Mouse (Mus musculus): ENCODE data around the gene Calm5. TPM values are rescaled to one million over a fixed set of nuclear protein-coding genes. Genes with fewer than 3 reads are reported as not detected.

Gene Calm5
- total RNA-seq, 1 experiment: not detected

DNA sequence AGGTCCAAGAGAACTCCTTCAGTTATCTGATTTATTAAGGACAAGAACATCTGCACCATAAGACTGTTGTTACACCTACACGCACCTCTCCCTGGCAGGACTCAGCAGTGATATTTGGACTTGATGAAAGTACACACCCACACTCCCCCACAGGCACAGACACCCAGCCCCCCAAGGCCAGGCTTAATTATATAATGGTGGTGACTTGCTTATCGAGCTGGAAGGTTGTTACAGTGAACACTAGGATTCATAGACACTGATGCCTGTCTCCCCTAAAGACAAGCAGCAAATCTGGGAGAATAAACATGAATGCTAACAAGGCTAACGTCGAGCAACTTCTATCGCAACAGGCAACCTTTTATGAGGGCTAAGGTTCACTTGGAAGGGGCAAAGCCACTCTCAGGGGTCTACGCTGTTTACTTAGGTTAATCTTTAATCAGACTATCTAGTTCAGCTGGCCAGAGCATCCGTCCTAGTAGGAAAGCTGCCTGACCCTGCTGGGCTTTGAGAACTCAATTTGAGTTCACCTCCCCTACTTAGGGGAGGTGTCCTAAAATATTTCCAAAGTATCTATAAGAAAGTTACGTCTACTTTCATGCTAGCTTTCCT is 37.6 kb downstream of the Calm5 start:
- peaks cover 5 to 6% of the 10 kb centered on the region in 2 experiments; a peak in 2 of 4 replicates for H3K4me1 ChIP-seq (ENCODE audit: control insufficient read depth in 2 of 2, insufficient read depth in 2 of 2, low read length in 2 of 2, poor library complexity in 1 of 2)
- no peak overlapping the region; a peak in 1 of 4 replicates for H3K4me3 ChIP-seq (ENCODE audit: insufficient read depth in 1 of 2, low read depth in 1 of 2, low read length in 2 of 2, poor library complexity in 1 of 2, severe bottlenecking in 1 of 2)
- peaks cover 18% of the 10 kb centered on the region for H3K36me3 ChIP-seq (ENCODE audit: control insufficient read depth, insufficient read depth, low read length, poor library complexity, severe bottlenecking)
- in situ Hi-C loops (cut with MboI; ENCODE audit: low sequenced_read_pairs in 2 of 2, unreplicated experiment in 2 of 2): loop anchor here in 1 of 2 experiments (25.0 kb wide), 1 partner anchor 229 kb away; no protein-coding TSS in a partner anchor
- TF ChIP-seq MAFK (IDR thresholded peaks at IDR 0.05; ENCODE audit: insufficient read depth, low read depth, low read length) (no peak), ZNF384 (IDR thresholded peaks at IDR 0.05; ENCODE audit: low read depth, low read length) (no peak), CHD2 (IDR thresholded peaks at IDR 0.05; ENCODE audit: low read depth, low read length) (no peak), HCFC1 (IDR thresholded peaks at IDR 0.05; ENCODE audit: borderline replicate concordance, insufficient read depth, low read length) (no peak), ZC3H11A (IDR thresholded peaks at IDR 0.05; ENCODE audit: borderline replicate concordance, low read depth, low read length) (no peak)
- no peaks in the 10 kb centered on the region for H3K9me3 ChIP-seq (ENCODE audit: control insufficient read depth, insufficient read depth, low read depth, low read length)
- H3K9ac ChIP-seq (ENCODE audit: insufficient read depth, low read depth, low read length, poor library complexity, severe bottlenecking): no peak overlapping the region
- no peak overlapping the region for H3K27ac ChIP-seq (ENCODE audit: insufficient read depth, low read depth, low read length, poor library complexity, severe bottlenecking)
- DNase-seq (ENCODE audit: low read depth, low spot score): no peak

DNA sequence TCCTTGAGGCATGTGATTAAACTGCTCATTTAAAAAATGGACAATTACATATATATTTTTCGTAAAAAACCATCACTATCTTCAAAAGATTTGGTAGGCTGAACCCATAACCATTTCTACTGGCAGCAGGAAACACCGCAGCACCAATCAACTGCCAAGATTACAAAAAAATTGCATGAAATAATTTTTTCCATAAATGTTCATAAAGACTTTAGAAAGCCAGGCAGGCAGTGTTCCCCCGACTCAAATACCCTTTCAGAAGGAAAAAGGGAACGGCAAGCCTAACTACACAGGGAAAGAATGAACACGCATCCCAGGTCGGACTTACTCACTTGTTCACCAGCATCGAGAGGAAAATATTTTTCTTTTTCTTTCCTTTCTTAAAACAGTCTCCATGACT is 38.6 kb downstream of the Calm5 start:
- TF ChIP-seq CHD2 (IDR thresholded peaks at IDR 0.05; ENCODE audit: low read depth, low read length) (no peak), ZC3H11A (IDR thresholded peaks at IDR 0.05; ENCODE audit: borderline replicate concordance, low read depth, low read length) (no peak), MAFK (IDR thresholded peaks at IDR 0.05; ENCODE audit: insufficient read depth, low read depth, low read length) (no peak), ZNF384 (IDR thresholded peaks at IDR 0.05; ENCODE audit: low read depth, low read length) (no peak), HCFC1 (IDR thresholded peaks at IDR 0.05; ENCODE audit: borderline replicate concordance, insufficient read depth, low read length) (no peak)
- Histone ChIP-seq H3K27ac (ENCODE audit: insufficient read depth, low read depth, low read length, poor library complexity, severe bottlenecking) (no peak overlapping the region), H3K9ac (ENCODE audit: insufficient read depth, low read depth, low read length, poor library complexity, severe bottlenecking) (no peak overlapping the region; the same call in 1 of the 2 replicates), H3K4me3 (ENCODE audit: insufficient read depth in 1 of 2, low read depth in 1 of 2, low read length in 2 of 2, poor library complexity in 1 of 2, severe bottlenecking in 1 of 2) (peak overlapping the region; percentile 78 to 79), H3K36me3 (ENCODE audit: control insufficient read depth, insufficient read depth, low read length, poor library complexity, severe bottlenecking) (peaks cover 9% of the 10 kb centered on the region), H3K4me1 (ENCODE audit: control insufficient read depth in 2 of 2, insufficient read depth in 2 of 2, low read length in 2 of 2, poor library complexity in 1 of 2) (peaks cover 5 to 6% of the 10 kb centered on the region in 2 experiments; a peak in 2 of 4 replicates), H3K9me3 (ENCODE audit: control insufficient read depth, insufficient read depth, low read depth, low read length) (no peaks in the 10 kb centered on the region)
- no peak for DNase-seq (ENCODE audit: low read depth, low spot score)
- in situ Hi-C loops (cut with MboI; ENCODE audit: low sequenced_read_pairs in 2 of 2, unreplicated experiment in 2 of 2): loop anchor here in 1 of 2 experiments (25.0 kb wide), 1 partner anchor 230 kb away; no protein-coding TSS in a partner anchor

DNA sequence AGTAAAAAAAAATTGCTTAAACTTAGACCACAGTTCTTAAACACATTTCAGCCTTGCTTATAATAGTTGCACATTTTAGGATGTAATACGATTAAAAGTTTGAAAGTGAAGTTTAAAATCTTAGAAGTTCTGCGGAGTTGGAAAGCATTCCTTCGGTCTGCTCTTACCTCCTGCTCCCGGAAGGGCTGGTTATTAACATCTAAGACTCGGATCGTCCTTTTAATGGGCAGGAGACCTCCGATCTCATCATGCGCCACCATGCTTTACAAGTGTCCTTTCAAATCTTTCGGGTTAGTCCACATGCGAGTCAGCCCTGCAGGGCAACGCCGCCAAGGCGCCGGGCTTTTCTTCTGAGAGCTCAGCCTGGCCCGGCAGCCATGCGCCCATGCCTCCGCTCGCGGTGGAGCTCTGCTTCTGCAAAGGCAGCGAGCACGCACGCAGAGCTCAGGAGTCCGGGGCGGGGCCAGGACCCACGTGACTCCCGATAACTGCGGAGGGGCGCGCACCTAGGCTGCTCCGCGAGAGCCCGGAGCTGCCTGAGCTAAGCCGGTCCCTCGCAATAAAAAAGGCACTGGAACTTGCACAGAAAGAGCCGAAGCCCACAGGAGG is 39.3 kb downstream of the Calm5 start:
- Histone ChIP-seq H3K4me3 (ENCODE audit: insufficient read depth in 1 of 2, low read depth in 1 of 2, low read length in 2 of 2, poor library complexity in 1 of 2, severe bottlenecking in 1 of 2) (peak overlapping the region; percentile 78 to 79), H3K27ac (ENCODE audit: insufficient read depth, low read depth, low read length, poor library complexity, severe bottlenecking) (no peak overlapping the region), H3K9me3 (ENCODE audit: control insufficient read depth, insufficient read depth, low read depth, low read length) (no peaks in the 10 kb centered on the region), H3K4me1 (ENCODE audit: control insufficient read depth in 2 of 2, insufficient read depth in 2 of 2, low read length in 2 of 2, poor library complexity in 1 of 2) (peaks cover 5 to 6% of the 10 kb centered on the region in 2 experiments; a peak in 2 of 4 replicates), H3K9ac (ENCODE audit: insufficient read depth, low read depth, low read length, poor library complexity, severe bottlenecking) (peak overlapping the region; percentile 85), H3K36me3 (ENCODE audit: control insufficient read depth, insufficient read depth, low read length, poor library complexity, severe bottlenecking) (peaks cover 3% of the 10 kb centered on the region)
- TF ChIP-seq ZC3H11A (IDR thresholded peaks at IDR 0.05; ENCODE audit: borderline replicate concordance, low read depth, low read length) (no peak), CHD2 (IDR thresholded peaks at IDR 0.05; ENCODE audit: low read depth, low read length) (0 out of 2 replicates have a peak, but pooled peaks have one; percentile 27)
- DNase-seq (ENCODE audit: low read depth, low spot score): peak; percentile 80
- in situ Hi-C loops (cut with MboI; ENCODE audit: low sequenced_read_pairs in 2 of 2, unreplicated experiment in 2 of 2): loop anchor here in 1 of 2 experiments (25.0 kb wide), 1 partner anchor 231 kb away; no protein-coding TSS in a partner anchor

GRCm38 (mm10) chr13:3894549-3894948 is 40.6 kb downstream of the Calm5 start:
- H3K36me3 ChIP-seq (ENCODE audit: control insufficient read depth, insufficient read depth, low read length, poor library complexity, severe bottlenecking): peaks cover 4% of the 10 kb centered on the region; the same call in 1 of the 2 replicates
- H3K4me1 ChIP-seq (ENCODE audit: control insufficient read depth in 2 of 2, insufficient read depth in 2 of 2, low read length in 2 of 2, poor library complexity in 1 of 2): peaks cover 5 to 6% of the 10 kb centered on the region in 2 experiments; a peak in 2 of 4 replicates
- in situ Hi-C loops (cut with MboI; ENCODE audit: low sequenced_read_pairs in 2 of 2, unreplicated experiment in 2 of 2): loop anchor here in 1 of 2 experiments (25.0 kb wide), 1 partner anchor 232 kb away; no protein-coding TSS in a partner anchor
- DNase-seq (ENCODE audit: low read depth, low spot score): no peak
- H3K9ac ChIP-seq (ENCODE audit: insufficient read depth, low read depth, low read length, poor library complexity, severe bottlenecking): no peak overlapping the region
- H3K4me3 ChIP-seq (ENCODE audit: insufficient read depth in 1 of 2, low read depth in 1 of 2, low read length in 2 of 2, poor library complexity in 1 of 2, severe bottlenecking in 1 of 2): no peak overlapping the region
- no peak for TF ChIP-seq MAFK (IDR thresholded peaks at IDR 0.05; ENCODE audit: insufficient read depth, low read depth, low read length)
- TF ChIP-seq CHD2 (IDR thresholded peaks at IDR 0.05; ENCODE audit: low read depth, low read length): no peak
- TF ChIP-seq ZC3H11A (IDR thresholded peaks at IDR 0.05; ENCODE audit: borderline replicate concordance, low read depth, low read length): no peak
- TF ChIP-seq ZNF384 (IDR thresholded peaks at IDR 0.05; ENCODE audit: low read depth, low read length): no peak
- TF ChIP-seq HCFC1 (IDR thresholded peaks at IDR 0.05; ENCODE audit: borderline replicate concordance, insufficient read depth, low read length): no peak
- H3K9me3 ChIP-seq (ENCODE audit: control insufficient read depth, insufficient read depth, low read depth, low read length): no peaks in the 10 kb centered on the region
- no peak overlapping the region for H3K27ac ChIP-seq (ENCODE audit: insufficient read depth, low read depth, low read length, poor library complexity, severe bottlenecking)
